8 mouse cellular contexts compared by ENCODE assay signal in the genomic region with DNA sequence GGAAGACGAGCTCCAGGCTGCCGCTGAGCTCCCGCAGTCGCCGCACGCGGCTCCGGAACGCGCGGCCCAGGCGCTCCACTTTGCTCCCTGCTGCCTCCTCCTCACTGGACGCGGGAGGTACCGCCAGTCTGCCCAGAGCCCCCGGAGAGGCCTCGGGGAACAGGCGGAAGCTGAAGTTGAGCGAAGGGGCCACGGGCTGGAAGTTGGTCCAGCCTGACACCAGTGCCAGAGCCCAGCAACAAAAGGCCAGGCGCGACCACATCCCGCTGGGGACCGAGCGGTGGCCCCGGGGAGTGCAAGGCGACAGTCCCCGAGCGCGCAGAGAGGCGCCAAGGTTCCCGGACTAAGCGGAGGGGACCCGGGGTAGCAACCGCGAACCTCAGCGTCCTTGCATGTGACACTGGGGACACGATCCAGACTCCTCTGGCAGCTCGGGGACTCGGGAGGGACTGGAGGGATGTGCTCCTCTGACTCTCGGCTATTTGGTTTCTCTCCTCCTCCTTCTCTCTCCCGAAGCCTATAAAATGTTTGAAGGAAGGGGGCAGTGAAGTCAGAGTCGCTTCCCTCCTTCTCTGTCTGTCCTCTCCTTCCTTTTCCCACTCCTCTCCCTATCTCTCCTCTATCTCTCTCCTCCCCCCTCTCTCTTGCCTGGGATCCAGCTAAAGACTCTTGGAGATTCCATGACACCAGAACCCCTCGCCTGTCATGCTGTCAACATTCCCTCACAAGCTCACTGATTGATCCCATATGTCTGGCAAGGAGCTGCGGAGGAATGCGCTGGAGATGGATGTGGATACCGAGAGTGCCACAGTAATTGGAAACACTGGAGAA. TPM values are rescaled to one million over a fixed set of nuclear protein-coding genes. Genes with fewer than 3 reads are reported as not detected.
DNase-seq lines count a peak whose midpoint lies in the region; ATAC-seq and TF ChIP-seq lines count a peak whose summit lies in the region.

A gene (minus strand): TSS at position 745 of the 831 bp plus-strand sequence.

- peak; percentile 81 for ATAC-seq in intestine, embryonic 15.5 days
- ATAC-seq in liver, embryonic 16.5 days (ENCODE audit: low read depth): no peak
- peak; percentile 82 for ATAC-seq in neural tube, embryonic 14.5 days (ENCODE audit: low read depth)

- H3K4me1 ChIP-seq in spleen, adult 2 months (ENCODE audit: control insufficient read depth, insufficient read depth, insufficient read length): no peaks in the 10 kb centered on the region
- H3K4me1 ChIP-seq in intestine, embryonic 15.5 days (replicated peaks): 0 out of 2 replicates have a peak, but pooled peaks cover 7% of the 10 kb centered on the region
- H3K4me1 ChIP-seq in liver, embryonic 16.5 days (ENCODE audit: control insufficient read depth, low read depth, low read length): no peaks in the 10 kb centered on the region
- 0 out of 2 replicates have a peak, but pooled peaks cover 3% of the 10 kb centered on the region for H3K4me1 ChIP-seq in neural tube, embryonic 14.5 days (ENCODE audit: control insufficient read depth, insufficient read depth, low read length)

- no peaks in the 10 kb centered on the region for H3K36me3 ChIP-seq in spleen, adult 2 months (ENCODE audit: control insufficient read depth, insufficient read depth, low read length)
- H3K36me3 ChIP-seq in intestine, embryonic 15.5 days: no peaks in the 10 kb centered on the region
- H3K36me3 ChIP-seq in liver, embryonic 16.5 days (ENCODE audit: control insufficient read depth, insufficient read depth): no peaks in the 10 kb centered on the region
- H3K36me3 ChIP-seq in neural tube, embryonic 14.5 days (ENCODE audit: control insufficient read depth, insufficient read depth, low read length): no peaks in the 10 kb centered on the region

- no peak for TF ChIP-seq POLR2A in spleen, adult 2 months (IDR thresholded peaks at IDR 0.05; ENCODE audit: low read depth, low read length)

- H3K9ac ChIP-seq in intestine, embryonic 15.5 days: peak within 1 kb of the TSS; percentile 54
- no peak within 1 kb of the TSS for H3K9ac ChIP-seq in liver, embryonic 16.5 days (ENCODE audit: low read depth, low read length)
- peak within 1 kb of the TSS; percentile 32; the same call in 1 of the 2 replicates for H3K9ac ChIP-seq in neural tube, embryonic 14.5 days (replicated peaks; ENCODE audit: low read depth, low read length)

- DNase-seq in spleen, adult 2 months (ENCODE audit: low read depth in 1 of 2, low spot score in 2 of 2): no peak
- DNase-seq in spleen, adult 18-20 months: no peak
- peak; percentile 68 to 70 for DNase-seq in cerebellum, postnatal 36 days
- peak; percentile 41 to 61 for DNase-seq in gastrocnemius, postnatal 4 days (ENCODE audit: low spot score in 2 of 2)
- DNase-seq in spleen, postnatal 14 days (ENCODE audit: low spot score in 2 of 2): no peak

- peak within 1 kb of the TSS; percentile 59 for H3K27ac ChIP-seq in spleen, adult 2 months (ENCODE audit: insufficient read depth, low read length)
- peak within 1 kb of the TSS; percentile 77 for H3K27ac ChIP-seq in intestine, embryonic 15.5 days
- no peak within 1 kb of the TSS for H3K27ac ChIP-seq in liver, embryonic 16.5 days (ENCODE audit: low read length)
- no peak within 1 kb of the TSS for H3K27ac ChIP-seq in neural tube, embryonic 14.5 days (ENCODE audit: low read depth, low read length)

- H3K9me3 ChIP-seq in intestine, embryonic 15.5 days: no peaks in the 10 kb centered on the region
- no peaks in the 10 kb centered on the region for H3K9me3 ChIP-seq in liver, embryonic 16.5 days (replicated peaks; ENCODE audit: control insufficient read depth, low read length)
- H3K9me3 ChIP-seq in neural tube, embryonic 14.5 days (ENCODE audit: control insufficient read depth, low read length): no peaks in the 10 kb centered on the region

- peak within 1 kb of the TSS; percentile 86 for H3K4me2 ChIP-seq in intestine, embryonic 15.5 days (replicated peaks)
- H3K4me2 ChIP-seq in liver, embryonic 16.5 days (ENCODE audit: low read depth, low read length): peak within 1 kb of the TSS; percentile 46; the same call in 1 of the 2 replicates
- peak within 1 kb of the TSS; percentile 93 for H3K4me2 ChIP-seq in neural tube, embryonic 14.5 days (ENCODE audit: low read depth, low read length)

- H3K4me3 ChIP-seq in spleen, adult 2 months (ENCODE audit: extremely low read depth, insufficient read depth, insufficient read length): peak within 1 kb of the TSS; percentile 24; the same call in 1 of the 2 replicates
- peak within 1 kb of the TSS; percentile 55 for H3K4me3 ChIP-seq in intestine, embryonic 15.5 days (replicated peaks)
- H3K4me3 ChIP-seq in liver, embryonic 16.5 days (ENCODE audit: low read depth, low read length): peak within 1 kb of the TSS; percentile 38
- H3K4me3 ChIP-seq in neural tube, embryonic 14.5 days (ENCODE audit: low read depth, low read length): peak within 1 kb of the TSS; percentile 44

- H3K27me3 ChIP-seq in spleen, adult 2 months (ENCODE audit: control insufficient read depth, insufficient read depth, low read length): 0 out of 2 replicates have a peak, but pooled peaks cover 2% of the 10 kb centered on the region
- peaks cover 14% of the 10 kb centered on the region for H3K27me3 ChIP-seq in intestine, embryonic 15.5 days (replicated peaks)
- H3K27me3 ChIP-seq in liver, embryonic 16.5 days (ENCODE audit: control insufficient read depth, insufficient read depth, low read depth, low read length): peaks cover 18% of the 10 kb centered on the region
- H3K27me3 ChIP-seq in neural tube, embryonic 14.5 days (ENCODE audit: control insufficient read depth, insufficient read depth, low read length): peaks cover 12% of the 10 kb centered on the region

- no peak for TF ChIP-seq CTCF in spleen, adult 2 months (IDR thresholded peaks at IDR 0.05; ENCODE audit: extremely low read depth, insufficient read depth, insufficient read length, insufficient replicate concordance)

- 6% methylated on average over 46 of the region's 47 CpGs for WGBS in spleen, adult 2 months
- under 1% methylated on average over 47 of the region's 47 CpGs for WGBS in intestine, embryonic 15.5 days
- 1% methylated on average over 47 of the region's 47 CpGs for WGBS in liver, embryonic 16.5 days (ENCODE audit: insufficient replicate concordance)
- under 1% methylated on average over 47 of the region's 47 CpGs for WGBS in neural tube, embryonic 14.5 days

RNA-seq across cellular contexts. Expression of the gene that starts here (rescaled TPM):
- polyA plus RNA-seq in spleen, adult 2 months (2012; rRNA removed): 7.6 and 8.8 TPM in 2 replicates
- 10 to 100 TPM; 20.8 to 24.5 TPM for total RNA-seq in gastrocnemius, postnatal 4 days (2021)
- polyA plus RNA-seq in intestine, embryonic 15.5 days (2015; fragmentation: Nextera tagmentation; extraction: Ambion mirVana): 6.2 and 6.3 TPM in 2 replicates
- polyA plus RNA-seq in liver, embryonic 16.5 days (2015; fragmentation: Nextera tagmentation; extraction: Ambion mirVana): 0.30 and 0.46 TPM in 2 replicates
- polyA plus RNA-seq in neural tube, embryonic 14.5 days (2014; fragmentation: Nextera tagmentation; extraction: Ambion mirVana): 0.51 and 0.95 TPM in 2 replicates

Comparison
In these comparisons a context has a peak if more than half of its experiments do, and no peak if none do; other contexts are left out.
1. Peak in ATAC-seq, H3K4me3 ChIP-seq, H3K9ac ChIP-seq and H3K4me2 ChIP-seq in neural tube, embryonic 14.5 days; RNA of the gene not detected or under 1 TPM.
2. DNase-seq: peak in cerebellum, postnatal 36 days (2 of 2) and gastrocnemius, postnatal 4 days (2 of 2); none in spleen, adult 2 months (0 of 2), spleen, adult 18-20 months (0 of 2) and spleen, postnatal 14 days (0 of 2).
3. H3K27ac ChIP-seq: peak in spleen, adult 2 months (single experiment) and intestine, embryonic 15.5 days (single experiment); none in liver, embryonic 16.5 days (single experiment) and neural tube, embryonic 14.5 days (single experiment).
4. Peak in every context shown above with its lines, with median percentiles within 50 percentile points of each other: H3K4me3 ChIP-seq and H3K4me2 ChIP-seq.